Comparison of ENCODE assay signal across 8 mouse cellular contexts in the genomic region with DNA sequence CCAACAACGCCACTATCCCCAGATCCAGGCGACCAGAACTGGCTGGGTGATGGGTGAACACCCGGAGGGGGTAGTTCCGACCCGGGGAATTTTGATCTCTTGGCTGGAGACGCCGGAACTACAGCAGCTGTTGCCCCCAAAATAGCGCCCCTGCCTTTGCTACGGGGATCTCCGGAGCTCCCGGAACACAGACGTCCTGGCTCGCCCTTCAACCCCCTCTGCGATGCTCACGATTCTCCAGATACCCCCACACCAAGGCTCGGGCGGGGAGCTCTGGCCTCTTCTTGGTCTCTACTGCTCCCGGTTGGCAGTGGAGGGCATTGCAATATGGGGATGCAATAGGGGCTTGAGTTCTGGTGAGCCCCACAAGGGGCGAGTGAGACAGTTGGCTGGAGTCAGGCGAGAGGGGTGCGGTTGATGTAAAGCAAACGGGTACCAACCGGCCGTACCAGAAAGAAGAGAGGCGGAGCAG. TPM values are rescaled to one million over a fixed set of nuclear protein-coding genes. Genes with fewer than 3 reads are reported as not detected.
DNase-seq lines count a peak whose midpoint lies in the region; ATAC-seq and TF ChIP-seq lines count a peak whose summit lies in the region.

No protein-coding gene starts in this region.

- no peak for DNase-seq in spleen, adult 2 months (ENCODE audit: low read depth in 1 of 2, low spot score in 2 of 2)
- DNase-seq in spleen, adult 12 weeks (ENCODE audit: low spot score), result no peak
- peak; percentile 68 for DNase-seq in gastrocnemius, postnatal 14 days
- DNase-seq in kidney, postnatal 4 days, result peak; percentile 65 to 76
- peak; percentile 73 for DNase-seq in mesoderm, embryonic 11.5 days (ENCODE audit: low read depth, low spot score)
- peak; percentile 37 to 57 for DNase-seq in spleen, postnatal 36 days (ENCODE audit: low spot score in 2 of 2)
- DNase-seq in ovary, postnatal 14 days (ENCODE audit: low spot score), result no peak

- intact Hi-C loops in gastrocnemius, postnatal 14 days (cut with DNase I; ENCODE audit: low total_unique reads), result loop anchor here (2.0 kb wide), 1 partner anchor 158 kb away; no protein-coding TSS in a partner anchor

- H3K4me3 ChIP-seq in spleen, adult 2 months (ENCODE audit: extremely low read depth, insufficient read depth, insufficient read length), result 0 out of 2 replicates have a peak overlapping the region, but pooled peaks have one; percentile 24

- 7% methylated on average over 25 of the region's 25 CpGs for WGBS in spleen, adult 2 months

- peak; percentile 7; the same call in 1 of the 2 replicates for ATAC-seq in common myeloid progenitor, adult 5-6 weeks (replicated peaks; ENCODE audit: low read depth, poor library complexity, severe bottlenecking)

- peaks cover 14% of the 10 kb centered on the region for H3K4me1 ChIP-seq in spleen, adult 2 months (ENCODE audit: control insufficient read depth, insufficient read depth, insufficient read length)

- peak; percentile 2; the same call in 1 of the 2 replicates for TF ChIP-seq CTCF in spleen, adult 2 months (IDR thresholded peaks at IDR 0.05; ENCODE audit: extremely low read depth, insufficient read depth, insufficient read length, insufficient replicate concordance)

- H3K36me3 ChIP-seq in spleen, adult 2 months (ENCODE audit: control insufficient read depth, insufficient read depth, low read length), result no peaks in the 10 kb centered on the region

- no peak for TF ChIP-seq POLR2A in spleen, adult 2 months (IDR thresholded peaks at IDR 0.05; ENCODE audit: low read depth, low read length)

- peaks cover 17% of the 10 kb centered on the region for H3K27me3 ChIP-seq in spleen, adult 2 months (ENCODE audit: control insufficient read depth, insufficient read depth, low read length)

- H3K27ac ChIP-seq in spleen, adult 2 months (ENCODE audit: insufficient read depth, low read length), result peak overlapping the region; percentile 61; the same call in 1 of the 2 replicates

RNA-seq across cellular contexts. Expression of a gene that starts 1.7 kb away (rescaled TPM):
- polyA plus RNA-seq in spleen, adult 2 months (2012; rRNA removed), result 23.1 and 24.1 TPM in 2 replicates
- total RNA-seq in common myeloid progenitor, adult 5-6 weeks (2017), result 6.3 and 6.6 TPM in 2 replicates
- total RNA-seq in gastrocnemius, postnatal 14 days (2021), result 10 to 100 TPM; 48.8 to 59.8 TPM

RNA-seq across cellular contexts. Expression of a gene that starts 5.4 kb away (rescaled TPM):
- 10.3 and 11.1 TPM in 2 replicates for polyA plus RNA-seq in spleen, adult 2 months (2012; rRNA removed)
- 3.2 and 4.4 TPM in 2 replicates for total RNA-seq in common myeloid progenitor, adult 5-6 weeks (2017)
- total RNA-seq in gastrocnemius, postnatal 14 days (2021), result 10 to 100 TPM; 30.5 to 36.3 TPM

RNA-seq across cellular contexts. Expression of a gene that starts 18.4 kb away (rescaled TPM):
- polyA plus RNA-seq in spleen, adult 2 months (2012; rRNA removed), result 172 and 175 TPM in 2 replicates
- 296 and 373 TPM in 2 replicates for total RNA-seq in common myeloid progenitor, adult 5-6 weeks (2017)
- 10 to 100 TPM; 39.0 to 40.6 TPM for total RNA-seq in gastrocnemius, postnatal 14 days (2021)

RNA-seq across cellular contexts. Expression of a gene that starts 25.2 kb away (rescaled TPM):
- polyA plus RNA-seq in spleen, adult 2 months (2012; rRNA removed), result 19.8 and 20.6 TPM in 2 replicates
- total RNA-seq in common myeloid progenitor, adult 5-6 weeks (2017), result 12.7 and 13.7 TPM in 2 replicates
- total RNA-seq in gastrocnemius, postnatal 14 days (2021), result 1 to 10 TPM; 7.9 to 9.6 TPM

RNA-seq across cellular contexts. Expression of a gene that starts 44.4 kb away (rescaled TPM):
- polyA plus RNA-seq in spleen, adult 2 months (2012; rRNA removed), result 25.8 and 29.7 TPM in 2 replicates
- total RNA-seq in common myeloid progenitor, adult 5-6 weeks (2017), result 2.1 and 5.8 TPM in 2 replicates
- total RNA-seq in gastrocnemius, postnatal 14 days (2021), result 1 to 10 TPM; 3.1 to 3.3 TPM

Comparison
In these comparisons a context has a peak if more than half of its experiments do, and no peak if none do; other contexts are left out.
1. DNase-seq: peak in gastrocnemius, postnatal 14 days (single experiment), kidney, postnatal 4 days (2 of 2), mesoderm, embryonic 11.5 days (single experiment) and spleen, postnatal 36 days (2 of 2); none in spleen, adult 2 months (0 of 2), spleen, adult 12 weeks (single experiment) and ovary, postnatal 14 days (single experiment).